Mouse (Mus musculus): ENCODE measurements around the gene Fam71f2. TPM values are rescaled to one million over a fixed set of nuclear protein-coding genes. Genes with fewer than 3 reads are reported as not detected.

Gene Fam71f2
- polyA plus RNA-seq, 1 experiment from 2014 or later: 0.43 TPM

DNA sequence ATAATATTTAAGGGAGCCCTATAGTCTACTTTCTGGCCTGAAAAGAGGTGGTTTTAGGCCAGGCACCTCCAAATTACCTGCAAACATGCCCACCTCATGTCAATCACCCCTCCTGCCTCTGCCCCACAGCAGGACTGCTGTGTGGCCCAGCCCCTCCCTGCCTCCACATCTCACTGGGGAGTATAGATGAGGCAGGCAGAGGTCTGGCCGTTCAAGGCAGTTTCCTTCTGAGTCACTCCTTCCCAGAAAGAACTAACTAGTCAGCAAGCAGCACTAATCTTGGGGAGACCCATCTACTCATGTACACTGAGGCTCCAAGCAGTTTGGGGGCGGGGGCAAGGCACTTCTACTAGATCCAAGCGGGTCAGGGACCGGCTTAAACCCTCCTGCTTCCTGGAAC lies 32.3 kb upstream of the Fam71f2 start:
- Histone ChIP-seq H3K4me2 (no peak overlapping the region), H3K27ac (replicated peaks) (no peak overlapping the region), H3K9ac (no peak overlapping the region), H3K9me3 (no peaks in the 10 kb centered on the region), H3K36me3 (no peaks in the 10 kb centered on the region), H3K4me1 (replicated peaks) (no peaks in the 10 kb centered on the region), H3K27me3 (no peaks in the 10 kb centered on the region; the same call in 1 of the 2 replicates), H3K4me3 (no peak overlapping the region)
- WGBS: 15% methylated on average over 4 of the region's 4 CpGs
- ATAC-seq (ENCODE audit: low read depth): no peak

- 90% methylated on average over 1 of the region's 1 CpGs for WGBS
Observed at GRCm38 (mm10) chr6:29259418-29259817, 20.0 kb upstream of the Fam71f2 start.

DNA sequence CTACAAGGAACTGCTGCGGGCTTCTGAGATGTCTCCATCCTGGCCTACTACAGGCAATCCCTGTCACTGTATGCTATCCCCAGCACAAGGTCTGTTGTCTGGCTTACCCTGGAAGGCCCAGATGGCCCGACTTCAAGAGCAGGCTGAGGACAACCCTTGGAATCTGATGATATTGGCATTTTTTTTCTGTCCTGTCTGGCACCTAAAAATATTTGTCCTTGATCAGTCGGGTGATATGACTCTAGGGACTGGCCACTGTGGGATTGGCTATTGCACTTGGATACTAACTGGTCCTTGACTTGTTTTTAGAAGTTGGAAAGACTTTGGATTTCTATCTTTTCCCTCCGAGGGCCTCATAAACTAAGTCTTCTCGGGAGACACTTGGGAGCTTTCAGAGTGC lies 17.6 kb upstream of the Fam71f2 start:
- peaks cover 8% of the 10 kb centered on the region for H3K4me1 ChIP-seq (replicated peaks)
- WGBS: 80% methylated on average over 5 of the region's 5 CpGs
- no peaks in the 10 kb centered on the region for H3K36me3 ChIP-seq
- no peak for ATAC-seq (ENCODE audit: low read depth)
- H3K4me2 ChIP-seq: no peak overlapping the region
- no peak overlapping the region for H3K27ac ChIP-seq (replicated peaks)
- H3K27me3 ChIP-seq: no peaks in the 10 kb centered on the region
- no peak overlapping the region for H3K4me3 ChIP-seq
- no peak overlapping the region for H3K9ac ChIP-seq
- H3K9me3 ChIP-seq: no peaks in the 10 kb centered on the region

More at GRCm38 (mm10) chr6:29259418-29259817, 20.0 kb upstream of the Fam71f2 start:
- no peak overlapping the region for H3K27ac ChIP-seq (replicated peaks)
- H3K4me2 ChIP-seq: no peak overlapping the region
- ATAC-seq (ENCODE audit: low read depth): no peak
- H3K4me1 ChIP-seq (replicated peaks): peaks cover 8% of the 10 kb centered on the region
- H3K9ac ChIP-seq: no peak overlapping the region
- H3K4me3 ChIP-seq: no peak overlapping the region
- no peaks in the 10 kb centered on the region for H3K27me3 ChIP-seq
- H3K9me3 ChIP-seq: no peaks in the 10 kb centered on the region
- no peaks in the 10 kb centered on the region for H3K36me3 ChIP-seq

- H3K4me2 ChIP-seq: no peak overlapping the region
- H3K27me3 ChIP-seq: no peaks in the 10 kb centered on the region
- no peak overlapping the region; the same call in 1 of the 2 replicates for H3K27ac ChIP-seq (replicated peaks)
- peak; percentile 50 for ATAC-seq (ENCODE audit: low read depth)
- 41% methylated on average over 6 of the region's 6 CpGs for WGBS
- H3K4me1 ChIP-seq (replicated peaks): peaks cover 8% of the 10 kb centered on the region
- H3K4me3 ChIP-seq: no peak overlapping the region
- H3K9me3 ChIP-seq: no peaks in the 10 kb centered on the region
- H3K36me3 ChIP-seq: no peaks in the 10 kb centered on the region
- no peak overlapping the region for H3K9ac ChIP-seq
Observed at GRCm38 (mm10) chr6:29263650-29264455, 15.5 kb upstream of the Fam71f2 start.

DNA sequence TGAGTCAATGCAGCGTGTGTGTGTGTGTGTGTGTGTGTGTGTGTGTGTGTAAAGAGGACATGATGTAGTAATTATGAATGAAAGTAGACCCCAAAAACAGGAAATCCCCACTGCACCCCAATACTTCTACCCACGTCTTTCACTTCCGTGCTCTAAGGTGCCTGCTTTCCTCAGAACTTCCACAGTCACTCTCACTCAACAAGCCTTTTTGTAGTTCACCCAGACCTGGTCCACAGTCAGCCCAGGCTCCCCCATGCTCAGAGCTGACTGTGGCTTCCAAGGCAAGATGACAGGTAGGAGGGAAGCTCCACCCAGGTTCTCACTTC lies 15.0 kb upstream of the Fam71f2 start:
- 93% methylated on average over 3 of the region's 3 CpGs for WGBS
- Histone ChIP-seq H3K9ac (no peak overlapping the region), H3K4me1 (replicated peaks) (peaks cover 8% of the 10 kb centered on the region), H3K9me3 (no peaks in the 10 kb centered on the region), H3K27ac (replicated peaks) (no peak overlapping the region), H3K4me3 (no peak overlapping the region), H3K36me3 (no peaks in the 10 kb centered on the region), H3K4me2 (no peak overlapping the region), H3K27me3 (no peaks in the 10 kb centered on the region)
- ATAC-seq (ENCODE audit: low read depth): no peak

- Histone ChIP-seq H3K4me2 (no peak overlapping the region), H3K27ac (replicated peaks) (no peak overlapping the region), H3K4me1 (replicated peaks) (peaks cover 8% of the 10 kb centered on the region), H3K9ac (no peak overlapping the region), H3K36me3 (no peaks in the 10 kb centered on the region), H3K9me3 (no peaks in the 10 kb centered on the region), H3K4me3 (no peak overlapping the region), H3K27me3 (0 out of 2 replicates have a peak, but pooled peaks cover 8% of the 10 kb centered on the region)
- WGBS: 85% methylated on average over 4 of the region's 4 CpGs
- no peak for ATAC-seq (ENCODE audit: low read depth)
Observed at GRCm38 (mm10) chr6:29266936-29267335, 12.5 kb upstream of the Fam71f2 start.

DNA sequence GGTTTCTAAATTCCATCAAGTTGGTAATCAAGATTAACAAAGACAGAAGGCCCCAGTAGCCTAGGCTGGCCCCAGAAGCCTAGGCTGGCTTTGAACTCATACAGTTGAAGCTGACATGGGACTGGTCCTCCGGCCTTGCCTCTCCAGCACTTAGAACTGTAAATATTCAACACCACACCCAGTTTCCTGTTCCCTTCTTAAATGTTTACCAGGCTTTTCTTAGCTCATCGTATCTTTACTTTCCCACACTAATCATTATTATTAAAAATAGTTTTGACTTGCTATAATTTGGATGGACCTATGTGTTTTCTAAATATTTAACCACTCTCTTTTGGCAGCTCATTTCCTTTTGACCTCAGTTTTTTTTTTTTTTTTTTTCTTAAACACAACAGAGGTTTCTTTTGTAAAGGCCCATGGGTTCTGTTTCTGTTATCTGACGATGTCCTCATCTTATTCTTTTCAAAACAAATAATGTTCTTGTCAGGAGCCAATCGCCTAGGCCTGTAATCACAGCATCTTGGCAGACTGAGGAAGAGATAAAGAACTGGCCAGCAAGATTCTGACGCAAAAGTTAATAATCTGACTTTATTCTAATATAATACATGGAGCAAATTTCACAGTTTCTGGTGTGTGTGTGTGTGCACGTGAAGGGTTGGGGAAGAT lies 10.3 kb upstream of the Fam71f2 start:
- Histone ChIP-seq H3K4me1 (replicated peaks) (peaks cover 12% of the 10 kb centered on the region), H3K9ac (no peak overlapping the region), H3K9me3 (no peaks in the 10 kb centered on the region), H3K27ac (replicated peaks) (no peak overlapping the region), H3K27me3 (0 out of 2 replicates have a peak, but pooled peaks cover 8% of the 10 kb centered on the region), H3K36me3 (no peaks in the 10 kb centered on the region), H3K4me3 (no peak overlapping the region), H3K4me2 (no peak overlapping the region)
- ATAC-seq (ENCODE audit: low read depth): no peak
- WGBS: 79% methylated on average over 6 of the region's 6 CpGs

DNA sequence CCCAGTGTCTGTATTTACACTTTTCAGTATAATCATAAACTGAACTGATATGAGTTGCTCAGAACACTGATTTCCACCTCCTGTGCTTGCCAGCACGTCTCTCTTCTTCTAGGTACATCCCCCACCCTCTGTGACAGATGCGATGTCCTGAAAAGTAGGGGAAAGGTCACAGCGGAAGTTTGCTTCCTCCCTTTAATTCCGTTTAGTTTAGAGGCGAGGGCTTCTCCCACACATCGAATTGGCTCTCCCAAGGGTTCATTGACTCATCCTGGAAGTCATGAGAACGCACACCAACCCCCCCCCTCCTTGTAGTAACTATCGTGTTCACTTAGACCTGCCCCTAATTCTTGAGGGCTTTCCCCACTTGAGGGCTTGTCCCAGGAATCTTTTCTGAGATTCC lies 8.4 kb upstream of the Fam71f2 start:
- no peaks in the 10 kb centered on the region for H3K9me3 ChIP-seq
- H3K4me2 ChIP-seq: no peak overlapping the region; the same call in 1 of the 2 replicates
- H3K9ac ChIP-seq: no peak overlapping the region
- no peak overlapping the region for H3K4me3 ChIP-seq
- H3K27ac ChIP-seq (replicated peaks): no peak overlapping the region
- peaks cover 16% of the 10 kb centered on the region for H3K4me1 ChIP-seq (replicated peaks)
- H3K36me3 ChIP-seq: peaks cover 16% of the 10 kb centered on the region
- H3K27me3 ChIP-seq: 0 out of 2 replicates have a peak, but pooled peaks cover 8% of the 10 kb centered on the region
- 20% methylated on average over 8 of the region's 8 CpGs for WGBS
- ATAC-seq (ENCODE audit: low read depth): no peak

GRCm38 (mm10) chr6:29272312-29273072 lies 6.9 kb upstream of the Fam71f2 start, which contains the start of gene Hilpda:
Gene Hilpda (plus strand): TSS chr6:29272488.
- peak within 1 kb of the TSS; percentile 61 for H3K4me2 ChIP-seq
- peaks cover 16% of the 10 kb centered on the region for H3K36me3 ChIP-seq
- H3K4me3 ChIP-seq: peak within 1 kb of the TSS; percentile 51
- H3K9me3 ChIP-seq: no peaks in the 10 kb centered on the region
- 0 out of 2 replicates have a peak, but pooled peaks cover 8% of the 10 kb centered on the region for H3K27me3 ChIP-seq
- ATAC-seq (ENCODE audit: low read depth): peak; percentile 98
- H3K9ac ChIP-seq: peak within 1 kb of the TSS; percentile 79
- under 1% methylated on average over 46 of the region's 46 CpGs for WGBS
- peaks cover 17% of the 10 kb centered on the region for H3K4me1 ChIP-seq (replicated peaks)
- H3K27ac ChIP-seq (replicated peaks): peak within 1 kb of the TSS; percentile 73

- ATAC-seq (ENCODE audit: low read depth): no peak
- Histone ChIP-seq H3K27me3 (no peaks in the 10 kb centered on the region), H3K4me1 (replicated peaks) (peaks cover 17% of the 10 kb centered on the region), H3K36me3 (peaks cover 16% of the 10 kb centered on the region), H3K9ac (no peak overlapping the region), H3K9me3 (no peaks in the 10 kb centered on the region), H3K4me3 (no peak overlapping the region), H3K4me2 (no peak overlapping the region), H3K27ac (replicated peaks) (no peak overlapping the region)
- 93% methylated on average over 5 of the region's 5 CpGs for WGBS
Observed at GRCm38 (mm10) chr6:29276746-29277145, 2.6 kb upstream of the Fam71f2 start.

- Histone ChIP-seq H3K27ac (replicated peaks) (no peak overlapping the region), H3K9me3 (no peaks in the 10 kb centered on the region), H3K4me2 (no peak overlapping the region), H3K4me3 (no peak overlapping the region), H3K4me1 (replicated peaks) (peaks cover 8% of the 10 kb centered on the region), H3K9ac (no peak overlapping the region), H3K36me3 (peaks cover 16% of the 10 kb centered on the region), H3K27me3 (no peaks in the 10 kb centered on the region)
- peak; percentile 61; the same call in 1 of the 2 replicates for ATAC-seq (ENCODE audit: low read depth)
- WGBS: 31% methylated on average over 8 of the region's 8 CpGs
Observed at GRCm38 (mm10) chr6:29278513-29279267, 703 bp upstream of the Fam71f2 start.
